Mouse (Mus musculus) ES-Bruce4 (cell line): ENCODE measurements around the gene Ins2.

ENCODE experiments used
- CTCF ChIP-seq: IDR thresholded peaks from one replicate; pipeline ENCODE4 v1.8.1; 2011; ENCODE audit warnings: low read depth, low read length
- EP300 ChIP-seq: IDR thresholded peaks from 2 replicates; pipeline ENCODE4 v1.6.1; 2011; ENCODE audit warnings: low read depth, low read length; ENCODE audit not compliant: insufficient read depth
- POLR2A ChIP-seq: IDR thresholded peaks from one replicate; pipeline ENCODE4 v1.8.1; 2011; ENCODE audit warnings: low read length; ENCODE audit not compliant: insufficient read depth

GRCm38 (mm10) chr7:142789667-142790066 is 46.5 kb upstream of the Ins2 start:
- TF ChIP-seq CTCF (no peak), POLR2A (no peak), EP300 (no peak)
